Mouse (Mus musculus) lung, embryonic 16.5 days (tissue): ENCODE measurements around the gene Rpp40. TPM values are rescaled to one million over a fixed set of nuclear protein-coding genes. Genes with fewer than 3 reads are reported as not detected.
A peak's percentile ranks its signal among the peaks of the same experiment; 100 is the strongest.

Experiments used
- ATAC-seq: fragments of 200-750 bp; cut with Nextera tagmentation; 2 replicates; pipeline ENCODE4 v1.8.0; 2017; ENCODE audit warnings: low read depth, mild to moderate bottlenecking, moderate library complexity
- H3K27ac ChIP-seq: fragments of 300-500 bp; sonication (generic); 2 replicates; pipeline ENCODE4 v1.5.1; 2014; ENCODE audit warnings: mild to moderate bottlenecking, control low read depth, low read length
- H3K27me3 ChIP-seq: fragments of 300-500 bp; sonication (generic); 2 replicates; pipeline ENCODE4 v1.6.1; 2014; ENCODE audit warnings: low read depth, low read length, mixed read lengths; ENCODE audit not compliant: control insufficient read depth, insufficient read depth
- H3K36me3 ChIP-seq: fragments of 300-500 bp; sonication (generic); 2 replicates; pipeline ENCODE4 v1.6.1; 2014; ENCODE audit warnings: low read length; ENCODE audit not compliant: control insufficient read depth, insufficient read depth
- H3K4me1 ChIP-seq: fragments of 300-500 bp; sonication (generic); replicated peaks from 2 replicates; pipeline ENCODE4 v1.6.1; 2014; ENCODE audit warnings: low read length, mixed read lengths; ENCODE audit not compliant: control insufficient read depth, insufficient read depth
- H3K4me2 ChIP-seq: fragments of 300-500 bp; sonication (generic); 2 replicates; pipeline ENCODE4 v1.6.1; 2014; ENCODE audit warnings: low read depth, low read length, control low read depth
- H3K4me3 ChIP-seq: fragments of 300-500 bp; sonication (generic); 2 replicates; pipeline ENCODE4 v1.5.1; 2014; ENCODE audit warnings: mild to moderate bottlenecking, low read length, control low read depth
- H3K9ac ChIP-seq: fragments of 300-500 bp; sonication (generic); 2 replicates; pipeline ENCODE4 v1.6.1; 2014; ENCODE audit warnings: low read length, control low read depth
- H3K9me3 ChIP-seq: fragments of 300-500 bp; sonication (generic); 2 replicates; pipeline ENCODE4 v1.6.1; 2016; ENCODE audit warnings: low read length; ENCODE audit not compliant: control insufficient read depth
- WGBS: fragments of 180-500 bp; shearing (Covaris S2); extraction: QIAGEN DNeasy Blood & Tissue Kit; methylation state at CpG from one replicate; pipeline ENCODE4 v1.1.7; 2014; 5-methylcytosine and 5-hydroxymethylcytosine counted together
- polyA plus RNA-seq: library from polyadenylated mRNA; unstranded; fragments of >200 nt; fragmentation: Nextera tagmentation; extraction: Ambion mirVana; gene quantifications from 2 replicates; pipeline ENCODE4 v1.2.1, GENCODE M21; 2015

The Rpp40 gene
- polyA plus RNA-seq, 1 experiment from 2014 or later, result 13.8 TPM

DNA sequence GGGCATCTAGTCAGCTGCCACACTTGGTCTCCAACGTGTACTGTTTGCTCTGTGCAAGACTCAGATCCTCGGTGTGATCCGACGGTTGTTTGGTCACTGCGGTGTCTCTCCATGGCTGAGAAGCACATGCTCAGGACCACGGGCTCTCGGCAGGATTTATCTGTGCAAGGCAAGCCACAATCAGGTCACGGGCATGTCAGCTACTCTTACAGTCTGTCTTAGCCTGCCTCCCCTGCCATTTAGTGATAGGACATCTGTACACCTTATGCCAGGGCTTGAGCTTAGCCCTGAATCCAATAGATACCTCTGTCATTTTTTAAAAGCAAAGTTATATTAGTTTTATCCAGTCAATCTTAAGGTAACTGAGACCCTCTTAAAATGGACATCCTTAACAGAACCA, 35.5 kb downstream of the Rpp40 start:
- H3K27ac ChIP-seq, result no peak overlapping the region
- H3K4me2 ChIP-seq, result no peak overlapping the region
- peaks cover 8% of the 10 kb centered on the region for H3K36me3 ChIP-seq
- H3K9ac ChIP-seq, result no peak overlapping the region
- ATAC-seq, result no peak
- no peak overlapping the region for H3K4me3 ChIP-seq
- no peaks in the 10 kb centered on the region for H3K9me3 ChIP-seq
- no peaks in the 10 kb centered on the region for H3K27me3 ChIP-seq
- WGBS, result 80% methylated on average over 8 of the region's 8 CpGs
- H3K4me1 ChIP-seq, result no peaks in the 10 kb centered on the region

DNA sequence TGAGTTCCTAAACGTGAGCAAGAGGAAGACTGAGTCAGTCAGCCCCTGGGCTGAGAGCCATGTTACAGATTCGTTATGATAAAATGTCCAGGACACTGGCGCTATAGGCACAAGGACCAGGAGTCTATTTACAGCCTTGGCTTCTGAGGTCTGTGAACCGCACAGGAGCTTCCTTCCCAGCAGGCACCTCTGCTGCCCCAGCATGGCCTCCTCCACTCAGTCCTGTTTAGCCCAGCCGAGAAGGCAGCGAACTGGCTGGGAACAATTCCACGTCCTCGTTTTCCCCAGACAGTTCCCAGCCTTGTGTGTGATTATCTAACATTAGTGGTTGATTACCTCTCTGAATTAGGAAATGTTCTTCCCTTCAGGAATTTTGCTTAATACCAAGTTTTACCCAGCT, 45.2 kb downstream of the Rpp40 start:
- Histone ChIP-seq H3K4me3 (no peak overlapping the region), H3K4me2 (no peak overlapping the region), H3K27ac (no peak overlapping the region), H3K27me3 (no peaks in the 10 kb centered on the region), H3K4me1 (no peaks in the 10 kb centered on the region), H3K9me3 (no peaks in the 10 kb centered on the region), H3K36me3 (peaks cover 5% of the 10 kb centered on the region; the same call in 1 of the 2 replicates), H3K9ac (no peak overlapping the region)
- 68% methylated on average over 8 of the region's 8 CpGs for WGBS
- no peak for ATAC-seq

DNA sequence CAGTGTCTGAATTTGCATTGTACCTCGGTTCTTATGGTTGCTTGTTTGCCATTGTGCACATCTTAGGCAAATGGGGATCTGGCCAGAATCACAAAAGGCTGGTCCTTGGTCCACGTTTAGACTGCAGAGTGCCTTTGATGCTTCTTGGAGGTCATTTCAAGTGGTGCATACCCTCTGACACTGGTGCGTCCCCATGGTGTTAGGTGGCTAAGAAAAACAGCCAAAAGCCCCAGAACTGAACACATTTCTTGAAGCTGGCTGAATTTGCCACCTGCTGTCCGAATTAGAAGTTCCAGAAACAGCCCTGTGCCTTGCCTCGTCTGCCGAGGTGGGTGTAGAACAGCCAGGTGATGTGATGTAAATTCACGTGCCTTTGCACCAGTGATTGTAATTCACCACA, 48.7 kb downstream of the Rpp40 start:
- Histone ChIP-seq H3K27ac (no peak overlapping the region), H3K9me3 (no peaks in the 10 kb centered on the region), H3K4me3 (no peak overlapping the region), H3K4me1 (0 out of 2 replicates have a peak, but pooled peaks cover 2% of the 10 kb centered on the region), H3K9ac (no peak overlapping the region), H3K27me3 (no peaks in the 10 kb centered on the region), H3K36me3 (no peaks in the 10 kb centered on the region; the same call in 1 of the 2 replicates), H3K4me2 (no peak overlapping the region)
- 75% methylated on average over 7 of the region's 7 CpGs for WGBS
- no peak for ATAC-seq

DNA sequence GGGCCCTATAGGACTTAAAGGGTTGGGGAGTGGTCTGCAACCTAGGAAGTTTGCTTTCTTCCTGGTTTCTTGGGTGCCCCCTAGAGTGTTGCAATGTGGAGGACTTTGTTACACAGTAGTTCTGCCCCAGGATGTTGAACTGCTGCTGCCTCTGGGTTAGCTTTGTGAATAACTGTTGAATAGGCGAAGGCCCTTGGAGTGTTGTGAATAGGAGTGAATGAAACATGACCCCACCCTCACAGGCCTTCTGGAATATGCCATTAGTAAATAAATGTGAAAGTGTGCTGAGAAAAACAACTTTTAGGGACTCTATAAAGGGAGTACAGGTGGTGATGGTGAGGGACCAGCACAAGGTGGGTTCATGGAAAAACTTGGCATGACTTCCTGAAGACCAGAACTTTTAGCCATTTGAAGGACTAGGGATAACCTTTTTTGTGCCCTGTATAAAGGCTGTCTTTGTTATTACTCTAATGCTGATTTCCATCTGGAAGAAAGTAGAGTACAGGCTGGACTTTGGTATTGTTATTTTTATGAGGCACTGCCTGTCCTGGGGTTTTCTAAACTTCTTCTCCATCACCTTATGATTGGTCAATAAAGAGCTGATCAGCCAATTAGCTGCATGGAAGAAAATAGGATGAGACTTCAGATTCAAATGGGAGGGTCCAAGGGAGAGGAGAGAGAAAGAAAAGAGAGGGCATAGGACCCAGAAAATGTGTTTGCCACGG, 53.1 kb downstream of the Rpp40 start:
- H3K9me3 ChIP-seq, result no peaks in the 10 kb centered on the region
- H3K36me3 ChIP-seq, result no peaks in the 10 kb centered on the region
- no peak overlapping the region for H3K4me3 ChIP-seq
- no peak for ATAC-seq
- H3K4me1 ChIP-seq, result 0 out of 2 replicates have a peak, but pooled peaks cover 2% of the 10 kb centered on the region
- no peak overlapping the region for H3K4me2 ChIP-seq
- H3K27me3 ChIP-seq, result no peaks in the 10 kb centered on the region
- WGBS, result 80% methylated on average over 2 of the region's 2 CpGs
- H3K27ac ChIP-seq, result no peak overlapping the region
- no peak overlapping the region for H3K9ac ChIP-seq

DNA sequence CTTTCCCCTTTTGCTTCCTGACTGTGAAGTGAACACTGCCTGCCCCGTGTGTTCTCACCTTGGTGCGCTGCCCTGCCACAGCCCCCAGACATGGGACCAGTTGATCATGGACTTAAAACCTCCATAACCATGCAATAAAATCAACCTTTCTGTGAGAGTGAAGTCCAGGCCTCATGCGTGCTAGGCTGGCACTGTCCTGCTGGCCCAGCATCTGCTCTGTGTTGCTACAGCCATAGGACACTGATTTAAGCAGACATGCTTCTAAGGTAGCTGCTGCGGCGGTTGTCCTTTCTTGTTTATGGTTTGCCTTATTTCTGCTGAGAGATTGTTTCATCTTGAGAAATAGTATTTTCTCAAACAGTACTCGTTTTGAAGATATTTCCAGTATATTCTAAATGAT, 54.6 kb downstream of the Rpp40 start:
- H3K9me3 ChIP-seq, result no peaks in the 10 kb centered on the region
- H3K36me3 ChIP-seq, result no peaks in the 10 kb centered on the region
- no peak for ATAC-seq
- H3K4me3 ChIP-seq, result no peak overlapping the region
- no peaks in the 10 kb centered on the region for H3K27me3 ChIP-seq
- no peak overlapping the region for H3K27ac ChIP-seq
- 0 out of 2 replicates have a peak, but pooled peaks cover 2% of the 10 kb centered on the region for H3K4me1 ChIP-seq
- WGBS, result 91% methylated on average over 6 of the region's 6 CpGs
- H3K4me2 ChIP-seq, result no peak overlapping the region
- H3K9ac ChIP-seq, result no peak overlapping the region

DNA sequence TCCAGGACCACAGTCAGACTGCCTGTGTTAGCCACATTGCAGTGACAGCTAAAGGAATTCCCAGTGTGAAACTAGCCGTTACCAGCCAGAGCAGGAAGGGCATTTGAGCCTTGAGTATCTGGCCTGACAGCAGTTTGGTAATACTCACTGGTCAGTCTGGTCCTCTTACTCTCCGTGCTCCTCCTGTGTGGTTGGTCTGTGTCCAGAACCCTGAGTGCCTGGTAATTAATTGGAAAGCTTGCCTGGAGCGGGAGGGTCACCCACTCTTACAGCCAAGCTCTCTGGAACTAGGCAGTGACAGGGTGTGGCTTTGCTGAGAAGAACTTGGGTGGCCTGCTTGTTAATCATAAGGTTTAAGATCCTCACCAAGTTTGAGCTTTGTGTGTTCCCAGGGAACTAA, 57.5 kb downstream of the Rpp40 start:
- ATAC-seq, result peak; percentile 77
- Histone ChIP-seq H3K4me3 (no peak overlapping the region), H3K9me3 (no peaks in the 10 kb centered on the region), H3K27ac (no peak overlapping the region), H3K9ac (no peak overlapping the region), H3K4me2 (no peak overlapping the region), H3K4me1 (0 out of 2 replicates have a peak, but pooled peaks cover 8% of the 10 kb centered on the region), H3K36me3 (no peaks in the 10 kb centered on the region), H3K27me3 (no peaks in the 10 kb centered on the region)
- 46% methylated on average over 3 of the region's 3 CpGs for WGBS

DNA sequence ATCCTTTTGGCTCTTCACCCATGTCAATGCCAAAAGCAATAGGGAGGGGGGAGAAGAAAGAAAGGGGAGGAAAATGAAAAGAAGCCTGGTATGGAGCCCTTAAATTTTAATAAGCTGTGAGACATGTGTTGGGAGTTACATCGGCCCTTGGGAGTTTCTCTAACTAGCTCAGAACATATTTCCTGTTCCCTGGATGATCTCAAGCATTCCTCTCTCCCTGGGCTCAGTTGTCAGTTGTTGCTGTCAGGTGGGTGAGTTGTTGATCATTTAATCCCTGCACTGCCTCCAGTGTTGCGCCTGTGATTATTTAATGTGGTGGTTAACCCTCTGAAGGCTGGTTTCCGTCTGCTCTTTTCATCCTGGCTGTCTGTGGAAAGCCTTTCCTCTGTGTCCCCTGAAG, 60.9 kb downstream of the Rpp40 start:
- Histone ChIP-seq H3K36me3 (no peaks in the 10 kb centered on the region), H3K27ac (no peak overlapping the region), H3K9ac (no peak overlapping the region), H3K27me3 (no peaks in the 10 kb centered on the region), H3K4me3 (no peak overlapping the region), H3K4me2 (no peak overlapping the region), H3K4me1 (peaks cover 6% of the 10 kb centered on the region; the same call in 1 of the 2 replicates), H3K9me3 (no peaks in the 10 kb centered on the region)
- WGBS, result 51% methylated on average over 3 of the region's 3 CpGs
- no peak for ATAC-seq

Other genes with a start within 250 kb of the Rpp40 start
- 5.0 and 7.4 TPM in 2 replicates for gene Cdyl, start 246.5 kb downstream of the Rpp40 start, polyA plus RNA-seq
- gene Ppp1r3g, start 52.5 kb upstream of the Rpp40 start, polyA plus RNA-seq, result 0.88 and 0.94 TPM in 2 replicates
- 38.1 and 39.6 TPM in 2 replicates for gene Fars2, start 211.1 kb upstream of the Rpp40 start, polyA plus RNA-seq
- 23.2 and 23.7 TPM in 2 replicates for gene Lyrm4, start 211.2 kb upstream of the Rpp40 start, polyA plus RNA-seq